ENCODE assay signal across 8 mouse cellular contexts in genomic region chr14:122463080-122463691, GRCm38 (mm10). TPM values are rescaled to one million over a fixed set of nuclear protein-coding genes. Genes with fewer than 3 reads are reported as not detected.
DNase-seq lines count a peak whose midpoint lies in the region; ATAC-seq and TF ChIP-seq lines count a peak whose summit lies in the region.

No protein-coding gene starts in this region.

- TF ChIP-seq POLR2A in MEL (IDR thresholded peaks at IDR 0.05; ENCODE audit: control insufficient read depth in 1 of 2, insufficient read depth in 1 of 2, low read depth in 1 of 2, low read length in 2 of 2, poor library complexity in 1 of 2), result peak in 1 of 2 experiments; percentile 46; a peak in 1 of 4 replicates

- DNase-seq in heart, postnatal 10 days, result no peak
- DNase-seq in MEL (ENCODE audit: low read depth, low spot score), result peak; percentile 69
- peak; percentile 65 for DNase-seq in limb, embryonic 10.5 days (ENCODE audit: low spot score)
- DNase-seq in natural killer cell, adult 2 months (ENCODE audit: low spot score in 2 of 2), result no peak
- no peak for DNase-seq in adrenal gland, adult 18-20 months (ENCODE audit: low spot score in 2 of 2)

- 0 out of 4 replicates have a peak, but pooled peaks of 1 of the 2 experiments have one; percentile 2 for TF ChIP-seq EP300 in MEL (IDR thresholded peaks at IDR 0.05; ENCODE audit: low read depth in 1 of 2, low read length in 2 of 2)

- peak overlapping the region; percentile 86 for H3K4me2 ChIP-seq in heart, embryonic 13.5 days
- peak overlapping the region; percentile 77 for H3K4me2 ChIP-seq in embryonic facial prominence, embryonic 12.5 days (replicated peaks)
- peak overlapping the region; percentile 68 for H3K4me2 ChIP-seq in neural tube, embryonic 13.5 days

- intact Hi-C loops in heart, postnatal 10 days (cut with DNase I), result no loop called here

- H3K27ac ChIP-seq in heart, embryonic 13.5 days (replicated peaks), result no peak overlapping the region
- peak overlapping the region; percentile 84 for H3K27ac ChIP-seq in MEL (ENCODE audit: control insufficient read depth, low read depth, low read length)
- peak overlapping the region; percentile 79 for H3K27ac ChIP-seq in embryonic facial prominence, embryonic 12.5 days
- H3K27ac ChIP-seq in limb, embryonic 10.5 days, result peak overlapping the region; percentile 98
- peak overlapping the region; percentile 87 for H3K27ac ChIP-seq in neural tube, embryonic 13.5 days (replicated peaks)

- no peak for TF ChIP-seq RAD21 in MEL (IDR thresholded peaks at IDR 0.05; ENCODE audit: low read depth, low read length)

- TF ChIP-seq CTCF in MEL (IDR thresholded peaks at IDR 0.05 in 2 of 3, conservative IDR thresholded peaks at IDR 0.05 in 1 of 3; ENCODE audit: control insufficient read depth in 1 of 3, insufficient read depth in 1 of 3, low read depth in 2 of 3, low read length in 3 of 3, poor library complexity in 1 of 3, severe bottlenecking in 1 of 3), result no peak

- H3K9me3 ChIP-seq in heart, embryonic 13.5 days, result no peaks in the 10 kb centered on the region
- no peaks in the 10 kb centered on the region for H3K9me3 ChIP-seq in MEL (replicated peaks; ENCODE audit: insufficient read depth, low read length)
- no peaks in the 10 kb centered on the region for H3K9me3 ChIP-seq in embryonic facial prominence, embryonic 12.5 days
- no peaks in the 10 kb centered on the region for H3K9me3 ChIP-seq in limb, embryonic 10.5 days (replicated peaks)
- H3K9me3 ChIP-seq in neural tube, embryonic 13.5 days, result no peaks in the 10 kb centered on the region

- no peaks in the 10 kb centered on the region for H3K36me3 ChIP-seq in heart, embryonic 13.5 days
- H3K36me3 ChIP-seq in MEL (ENCODE audit: control insufficient read depth in 1 of 2, insufficient read depth in 2 of 2, low read length in 2 of 2), result peaks cover 3 to 19% of the 10 kb centered on the region in 2 experiments
- no peaks in the 10 kb centered on the region for H3K36me3 ChIP-seq in embryonic facial prominence, embryonic 12.5 days
- peaks cover 9% of the 10 kb centered on the region for H3K36me3 ChIP-seq in limb, embryonic 10.5 days
- no peaks in the 10 kb centered on the region for H3K36me3 ChIP-seq in neural tube, embryonic 13.5 days

- peaks cover 89% of the 10 kb centered on the region for H3K27me3 ChIP-seq in heart, embryonic 13.5 days (replicated peaks)
- no peaks in the 10 kb centered on the region for H3K27me3 ChIP-seq in MEL (ENCODE audit: control insufficient read depth in 1 of 2, insufficient read depth in 2 of 2, low read length in 2 of 2)
- H3K27me3 ChIP-seq in embryonic facial prominence, embryonic 12.5 days, result peaks cover 75% of the 10 kb centered on the region
- H3K27me3 ChIP-seq in limb, embryonic 10.5 days (ENCODE audit: low read depth, poor library complexity, severe bottlenecking), result peaks cover 59% of the 10 kb centered on the region
- H3K27me3 ChIP-seq in neural tube, embryonic 13.5 days, result peaks cover 88% of the 10 kb centered on the region

- ATAC-seq in heart, embryonic 13.5 days (ENCODE audit: extremely low read depth, insufficient number of reproducible peaks, low FRiP score, low TSS enrichment), result no peak
- no peak for ATAC-seq in embryonic facial prominence, embryonic 12.5 days (ENCODE audit: insufficient number of reproducible peaks, insufficient read depth, low FRiP score, low TSS enrichment)
- no peak for ATAC-seq in neural tube, embryonic 13.5 days (ENCODE audit: low read depth)

- H3K9ac ChIP-seq in heart, embryonic 13.5 days, result 0 out of 2 replicates have a peak overlapping the region, but pooled peaks have one; percentile 55
- H3K9ac ChIP-seq in MEL (ENCODE audit: control insufficient read depth, low read depth, low read length, poor library complexity, severe bottlenecking), result peak overlapping the region; percentile 93
- H3K9ac ChIP-seq in embryonic facial prominence, embryonic 12.5 days, result peak overlapping the region; percentile 55
- H3K9ac ChIP-seq in neural tube, embryonic 13.5 days, result peak overlapping the region; percentile 78

- H3K4me3 ChIP-seq in heart, embryonic 13.5 days, result peak overlapping the region; percentile 59
- peak overlapping the region; percentile 93 to 94 for H3K4me3 ChIP-seq in MEL (ENCODE audit: control insufficient read depth in 1 of 2, insufficient read depth in 1 of 2, low read depth in 2 of 2, low read length in 2 of 2)
- peak overlapping the region; percentile 45 for H3K4me3 ChIP-seq in embryonic facial prominence, embryonic 12.5 days
- peak overlapping the region; percentile 85 for H3K4me3 ChIP-seq in limb, embryonic 10.5 days
- H3K4me3 ChIP-seq in neural tube, embryonic 13.5 days, result peak overlapping the region; percentile 52

- WGBS in heart, embryonic 13.5 days, result 2% methylated on average over 40 of the region's 40 CpGs
- under 1% methylated on average over 40 of the region's 40 CpGs for WGBS in embryonic facial prominence, embryonic 12.5 days
- under 1% methylated on average over 40 of the region's 40 CpGs for WGBS in limb, embryonic 10.5 days
- under 1% methylated on average over 40 of the region's 40 CpGs for WGBS in neural tube, embryonic 13.5 days

- peaks cover 50% of the 10 kb centered on the region for H3K79me2 ChIP-seq in MEL (ENCODE audit: control insufficient read depth, insufficient read depth, low read length, poor library complexity)

- peaks cover 25% of the 10 kb centered on the region for H3K4me1 ChIP-seq in heart, embryonic 13.5 days
- peaks cover 13 to 14% of the 10 kb centered on the region in 2 experiments for H3K4me1 ChIP-seq in MEL (ENCODE audit: control insufficient read depth in 1 of 2, insufficient read depth in 2 of 2, low read length in 2 of 2)
- peaks cover 16% of the 10 kb centered on the region for H3K4me1 ChIP-seq in embryonic facial prominence, embryonic 12.5 days
- H3K4me1 ChIP-seq in limb, embryonic 10.5 days, result peaks cover 62% of the 10 kb centered on the region
- peaks cover 28% of the 10 kb centered on the region for H3K4me1 ChIP-seq in neural tube, embryonic 13.5 days (replicated peaks)

TF ChIP-seq in MEL, 35 proteins besides CTCF, POLR2A, EP300 and RAD21 (continues in another document):
- no peak for TF ChIP-seq ZNF384 (IDR thresholded peaks at IDR 0.05; ENCODE audit: low read depth, low read length)
- TF ChIP-seq TBP (IDR thresholded peaks at IDR 0.05; ENCODE audit: low read depth, low read length), result 0 out of 2 replicates have a peak, but pooled peaks have one; percentile 34
- no peak for TF ChIP-seq ETS1 (IDR thresholded peaks at IDR 0.05; ENCODE audit: low read depth, low read length)
- TF ChIP-seq MYB (IDR thresholded peaks at IDR 0.05; ENCODE audit: low read depth, low read length), result no peak
- TF ChIP-seq CHD1 (IDR thresholded peaks at IDR 0.05; ENCODE audit: low read depth, low read length), result no peak
- no peak for TF ChIP-seq GABPA (IDR thresholded peaks at IDR 0.05; ENCODE audit: low read depth, low read length)
- TF ChIP-seq TAL1 (IDR thresholded peaks at IDR 0.05; ENCODE audit: low read length), result no peak
- TF ChIP-seq USF1 (IDR thresholded peaks at IDR 0.05; ENCODE audit: low read depth, low read length), result no peak

RNA-seq across cellular contexts. Expression of gene Zic5, which starts 2.3 kb away (rescaled TPM):
- 0.06 TPM in 1 of 2 replicates, not detected in the other for polyA plus RNA-seq in heart, embryonic 13.5 days (2015; fragmentation: Nextera tagmentation; extraction: Ambion mirVana)
- total RNA-seq in heart, postnatal 10 days (2021), result not detected
- total RNA-seq in MEL (2012; rRNA removed), result 9.9 and 10.4 TPM in 2 replicates
- polyA plus RNA-seq in MEL (2012; ENCODE audit: insufficient read depth in 1 of 2, insufficient read length in 2 of 2, low read depth in 1 of 2, low replicate concordance in 2 of 2, missing spikeins in 1 of 2), result 10 to 100 TPM; 23.6 to 50.6 TPM
- polyA plus RNA-seq in embryonic facial prominence, embryonic 12.5 days (2016; fragmentation: Nextera tagmentation; extraction: Ambion mirVana), result 4.8 and 5.4 TPM in 2 replicates
- 13.8 and 14.9 TPM in 2 replicates for polyA plus RNA-seq in limb, embryonic 10.5 days (2016; fragmentation: Nextera tagmentation; extraction: Ambion mirVana)
- 8.4 and 8.6 TPM in 2 replicates for polyA plus RNA-seq in neural tube, embryonic 13.5 days (2015; fragmentation: Nextera tagmentation; extraction: Ambion mirVana)
- not detected for total RNA-seq in adrenal gland, adult 18-20 months (2021)

RNA-seq across cellular contexts. Expression of gene Zic2, which starts 12.0 kb away (rescaled TPM):
- polyA plus RNA-seq in heart, embryonic 13.5 days (2015; fragmentation: Nextera tagmentation; extraction: Ambion mirVana), result not detected in 2 replicates
- not detected for total RNA-seq in heart, postnatal 10 days (2021)
- 0.07 TPM in 1 of 2 replicates, not detected in the other for total RNA-seq in MEL (2012; rRNA removed)
- 1 to 10 TPM in 1 of 2 experiments, not detected in 1; 1.1 TPM for polyA plus RNA-seq in MEL (2012; ENCODE audit: insufficient read depth in 1 of 2, insufficient read length in 2 of 2, low read depth in 1 of 2, low replicate concordance in 2 of 2, missing spikeins in 1 of 2)
- polyA plus RNA-seq in embryonic facial prominence, embryonic 12.5 days (2016; fragmentation: Nextera tagmentation; extraction: Ambion mirVana), result 3.7 and 4.9 TPM in 2 replicates
- 5.0 and 5.1 TPM in 2 replicates for polyA plus RNA-seq in limb, embryonic 10.5 days (2016; fragmentation: Nextera tagmentation; extraction: Ambion mirVana)
- 8.2 and 10.2 TPM in 2 replicates for polyA plus RNA-seq in neural tube, embryonic 13.5 days (2015; fragmentation: Nextera tagmentation; extraction: Ambion mirVana)
- total RNA-seq in adrenal gland, adult 18-20 months (2021), result not detected

RNA-seq across cellular contexts. Expression of gene Gm5089, which starts 12.3 kb away (rescaled TPM):
- not detected in 2 replicates for polyA plus RNA-seq in heart, embryonic 13.5 days (2015; fragmentation: Nextera tagmentation; extraction: Ambion mirVana)
- total RNA-seq in heart, postnatal 10 days (2021), result not detected
- total RNA-seq in MEL (2012; rRNA removed), result not detected in 2 replicates
- not detected for polyA plus RNA-seq in MEL (2012; ENCODE audit: insufficient read depth in 1 of 2, insufficient read length in 2 of 2, low read depth in 1 of 2, low replicate concordance in 2 of 2, missing spikeins in 1 of 2)
- 0.38 and 0.47 TPM in 2 replicates for polyA plus RNA-seq in embryonic facial prominence, embryonic 12.5 days (2016; fragmentation: Nextera tagmentation; extraction: Ambion mirVana)
- 0.36 and 0.56 TPM in 2 replicates for polyA plus RNA-seq in limb, embryonic 10.5 days (2016; fragmentation: Nextera tagmentation; extraction: Ambion mirVana)
- polyA plus RNA-seq in neural tube, embryonic 13.5 days (2015; fragmentation: Nextera tagmentation; extraction: Ambion mirVana), result 0.46 and 0.62 TPM in 2 replicates
- not detected for total RNA-seq in adrenal gland, adult 18-20 months (2021)

RNA-seq across cellular contexts. Expression of gene Gm10837, which starts 27.2 kb away (rescaled TPM):
- 0.09 TPM in 1 of 2 replicates, not detected in the other for polyA plus RNA-seq in heart, embryonic 13.5 days (2015; fragmentation: Nextera tagmentation; extraction: Ambion mirVana)
- total RNA-seq in heart, postnatal 10 days (2021), result not detected
- not detected in 2 replicates for total RNA-seq in MEL (2012; rRNA removed)
- polyA plus RNA-seq in MEL (2012; ENCODE audit: insufficient read depth in 1 of 2, insufficient read length in 2 of 2, low read depth in 1 of 2, low replicate concordance in 2 of 2, missing spikeins in 1 of 2), result not detected
- not detected in 2 replicates for polyA plus RNA-seq in embryonic facial prominence, embryonic 12.5 days (2016; fragmentation: Nextera tagmentation; extraction: Ambion mirVana)
- polyA plus RNA-seq in limb, embryonic 10.5 days (2016; fragmentation: Nextera tagmentation; extraction: Ambion mirVana), result not detected in 2 replicates
- 0.19 and 0.29 TPM in 2 replicates for polyA plus RNA-seq in neural tube, embryonic 13.5 days (2015; fragmentation: Nextera tagmentation; extraction: Ambion mirVana)
- total RNA-seq in adrenal gland, adult 18-20 months (2021), result not detected

Comparison
In these comparisons a context has a peak if more than half of its experiments do, and no peak if none do; other contexts are left out.
1. DNase-seq: peak in MEL (single experiment) and limb, embryonic 10.5 days (single experiment); none in heart, postnatal 10 days (0 of 2), natural killer cell, adult 2 months (0 of 2) and adrenal gland, adult 18-20 months (0 of 2).
2. Peak in every context shown above with its lines, with median percentiles within 50 percentile points of each other: H3K4me2 ChIP-seq, H3K4me3 ChIP-seq and H3K9ac ChIP-seq.